Comparison of ENCODE assay signal across 8 mouse cellular contexts in genomic region chr16:90830686-90831439, GRCm38 (mm10). TPM values are rescaled to one million over a fixed set of nuclear protein-coding genes. Genes with fewer than 3 reads are reported as not detected.
A peak's percentile ranks its signal among the peaks of the same experiment; 100 is the strongest.
DNase-seq lines count a peak whose midpoint lies in the region; ATAC-seq and TF ChIP-seq lines count a peak whose summit lies in the region.

No protein-coding gene starts in this region.

- peak; percentile 4 for DNase-seq in thymus, postnatal 25 days
- no peak for DNase-seq in thymus, postnatal 0 days (ENCODE audit: low spot score)
- DNase-seq in heart, adult 2 months: peak; percentile 85 to 87
- peak; percentile 87 for DNase-seq in kidney, adult 18-20 months
- peak; percentile 11 to 32 for DNase-seq in spleen, adult 18-20 months

- 0 out of 2 replicates have a peak, but pooled peaks have one; percentile 32 for TF ChIP-seq POLR2A in heart, adult 2 months (IDR thresholded peaks at IDR 0.05; ENCODE audit: insufficient read depth, low read depth, low read length)

- H3K9me3 ChIP-seq in embryonic facial prominence, embryonic 13.5 days: no peaks in the 10 kb centered on the region
- no peaks in the 10 kb centered on the region for H3K9me3 ChIP-seq in limb, embryonic 12.5 days
- no peaks in the 10 kb centered on the region for H3K9me3 ChIP-seq in midbrain, embryonic 12.5 days

- peak overlapping the region; percentile 58 for H3K4me3 ChIP-seq in embryonic facial prominence, embryonic 13.5 days
- H3K4me3 ChIP-seq in heart, adult 2 months: peak overlapping the region; percentile 71
- H3K4me3 ChIP-seq in limb, embryonic 12.5 days (replicated peaks): peak overlapping the region; percentile 57
- peak overlapping the region; percentile 47 for H3K4me3 ChIP-seq in midbrain, embryonic 12.5 days

- intact Hi-C loops in heart, adult 2 months (cut with DNase I): loop anchor here (1.0 kb wide), 1 partner anchor 20 kb away; no protein-coding TSS in a partner anchor

- no peak overlapping the region for H3K27ac ChIP-seq in embryonic facial prominence, embryonic 13.5 days
- H3K27ac ChIP-seq in heart, adult 2 months: peak overlapping the region; percentile 91
- no peak overlapping the region for H3K27ac ChIP-seq in limb, embryonic 12.5 days
- H3K27ac ChIP-seq in midbrain, embryonic 12.5 days (replicated peaks): no peak overlapping the region

- H3K27me3 ChIP-seq in embryonic facial prominence, embryonic 13.5 days: peaks cover 51% of the 10 kb centered on the region
- no peaks in the 10 kb centered on the region for H3K27me3 ChIP-seq in heart, adult 2 months (ENCODE audit: control insufficient read depth, insufficient read depth, low read length)
- peaks cover 65% of the 10 kb centered on the region for H3K27me3 ChIP-seq in limb, embryonic 12.5 days
- H3K27me3 ChIP-seq in midbrain, embryonic 12.5 days: peaks cover 72% of the 10 kb centered on the region

- TF ChIP-seq CTCF in heart, adult 2 months (IDR thresholded peaks at IDR 0.05): no peak

- no peak for TF ChIP-seq EP300 in heart, adult 2 months (IDR thresholded peaks at IDR 0.05; ENCODE audit: insufficient read depth, low read depth, low read length)

- peak overlapping the region; percentile 99 for H3K4me2 ChIP-seq in embryonic facial prominence, embryonic 13.5 days
- H3K4me2 ChIP-seq in limb, embryonic 12.5 days: peak overlapping the region; percentile 98
- H3K4me2 ChIP-seq in midbrain, embryonic 12.5 days (replicated peaks): peak overlapping the region; percentile 87

- H3K9ac ChIP-seq in embryonic facial prominence, embryonic 13.5 days: peak overlapping the region; percentile 71
- H3K9ac ChIP-seq in heart, adult 2 months (ENCODE audit: low read depth, low read length): peak overlapping the region; percentile 54
- peak overlapping the region; percentile 58 for H3K9ac ChIP-seq in limb, embryonic 12.5 days (replicated peaks)
- H3K9ac ChIP-seq in midbrain, embryonic 12.5 days (replicated peaks): peak overlapping the region; percentile 63

- no peaks in the 10 kb centered on the region for H3K36me3 ChIP-seq in embryonic facial prominence, embryonic 13.5 days
- H3K36me3 ChIP-seq in heart, adult 2 months (ENCODE audit: control insufficient read depth, insufficient read depth, low read length): no peaks in the 10 kb centered on the region
- H3K36me3 ChIP-seq in limb, embryonic 12.5 days: no peaks in the 10 kb centered on the region
- no peaks in the 10 kb centered on the region for H3K36me3 ChIP-seq in midbrain, embryonic 12.5 days

- under 1% methylated on average over 63 of the region's 67 CpGs for WGBS in embryonic facial prominence, embryonic 13.5 days
- WGBS in heart, adult 2 months: under 1% methylated on average over 67 of the region's 67 CpGs
- under 1% methylated on average over 67 of the region's 67 CpGs for WGBS in limb, embryonic 12.5 days
- WGBS in midbrain, embryonic 12.5 days: 1% methylated on average over 67 of the region's 67 CpGs

- ATAC-seq in embryonic facial prominence, embryonic 13.5 days (ENCODE audit: insufficient number of reproducible peaks, insufficient read depth, low FRiP score, low TSS enrichment, low read depth): peak; percentile 67
- ATAC-seq in limb, embryonic 12.5 days (ENCODE audit: insufficient number of reproducible peaks, insufficient read depth, low FRiP score, low TSS enrichment, low read depth): peak; percentile 38; the same call in 1 of the 2 replicates
- ATAC-seq in midbrain, embryonic 12.5 days (ENCODE audit: low FRiP score, low read depth): peak; percentile 81

- H3K4me1 ChIP-seq in embryonic facial prominence, embryonic 13.5 days: peaks cover 34% of the 10 kb centered on the region
- H3K4me1 ChIP-seq in heart, adult 2 months (ENCODE audit: control insufficient read depth, insufficient read depth, low read length): peaks cover 1% of the 10 kb centered on the region; the same call in 1 of the 2 replicates
- peaks cover 40% of the 10 kb centered on the region for H3K4me1 ChIP-seq in limb, embryonic 12.5 days (replicated peaks)
- peaks cover 34% of the 10 kb centered on the region for H3K4me1 ChIP-seq in midbrain, embryonic 12.5 days

- no peaks in the 10 kb centered on the region for H3K79me2 ChIP-seq in heart, adult 2 months (replicated peaks; ENCODE audit: control insufficient read depth, insufficient read depth, low read length)

RNA-seq across cellular contexts. Expression of gene Eva1c, which starts 4.3 kb away (rescaled TPM):
- 0.35 and 0.62 TPM in 2 replicates for polyA plus RNA-seq in thymus, postnatal 0 days (2015; fragmentation: Nextera tagmentation; extraction: Ambion mirVana)
- 2.3 and 3.3 TPM in 2 replicates for polyA plus RNA-seq in embryonic facial prominence, embryonic 13.5 days (2015; fragmentation: Nextera tagmentation; extraction: Ambion mirVana)
- 1 to 10 TPM; 1.3 to 2.1 TPM for total RNA-seq in heart, adult 2 months (2021)
- 0.92 and 1.6 TPM in 2 replicates for polyA plus RNA-seq in heart, adult 2 months (2012; rRNA removed)
- polyA plus RNA-seq in limb, embryonic 12.5 days (2016; fragmentation: Nextera tagmentation; extraction: Ambion mirVana): 2.0 and 2.2 TPM in 2 replicates
- 1.6 and 3.3 TPM in 2 replicates for polyA plus RNA-seq in midbrain, embryonic 12.5 days (2016; fragmentation: Nextera tagmentation; extraction: Ambion mirVana)

RNA-seq across cellular contexts. Expression of gene Urb1, which starts 20.6 kb away (rescaled TPM):
- polyA plus RNA-seq in thymus, postnatal 0 days (2015; fragmentation: Nextera tagmentation; extraction: Ambion mirVana): 6.0 and 6.2 TPM in 2 replicates
- polyA plus RNA-seq in embryonic facial prominence, embryonic 13.5 days (2015; fragmentation: Nextera tagmentation; extraction: Ambion mirVana): 10.4 and 12.7 TPM in 2 replicates
- 1 to 10 TPM; 5.5 to 6.1 TPM for total RNA-seq in heart, adult 2 months (2021)
- 2.6 and 3.0 TPM in 2 replicates for polyA plus RNA-seq in heart, adult 2 months (2012; rRNA removed)
- 12.7 and 15.0 TPM in 2 replicates for polyA plus RNA-seq in limb, embryonic 12.5 days (2016; fragmentation: Nextera tagmentation; extraction: Ambion mirVana)
- polyA plus RNA-seq in midbrain, embryonic 12.5 days (2016; fragmentation: Nextera tagmentation; extraction: Ambion mirVana): 12.1 and 13.8 TPM in 2 replicates
